Mouse (Mus musculus) embryonic fibroblast, embryonic 13.5 days (primary cell): ENCODE data around the gene Icmt. TPM values are rescaled to one million over a fixed set of nuclear protein-coding genes. Genes with fewer than 3 reads are reported as not detected.

Experiments
- H3K27ac ChIP-seq: 2 replicates; pipeline ENCODE4 v1.5.1; 2012; ENCODE audit warnings: low read length, control low read depth, inconsistent platforms; ENCODE audit not compliant: insufficient read depth
- H3K4me1 ChIP-seq: 2 replicates; pipeline ENCODE4 v1.6.1; 2011; ENCODE audit warnings: low read length; ENCODE audit not compliant: control insufficient read depth, insufficient read depth
- H3K4me3 ChIP-seq: 2 replicates; pipeline ENCODE4 v1.5.1; 2011; ENCODE audit warnings: mild to moderate bottlenecking, control low read depth, low read length; ENCODE audit not compliant: insufficient read depth
- CTCF ChIP-seq: IDR thresholded peaks from 2 replicates; pipeline ENCODE4 v1.5.1; 2011; ENCODE audit warnings: mild to moderate bottlenecking, control low read depth, low read length, moderate library complexity, borderline replicate concordance; ENCODE audit not compliant: insufficient read depth
- POLR2A ChIP-seq: IDR thresholded peaks from 2 replicates; pipeline ENCODE4 v1.6.1; 2011; ENCODE audit warnings: low read depth, mild to moderate bottlenecking, control low read depth, low read length, moderate library complexity
- polyA plus RNA-seq: library from polyadenylated mRNA; stranded (reverse); fragments of >200 nt; gene quantifications from 2 replicates; pipeline ENCODE4 v1.2.4, GENCODE M21; 2011; ENCODE audit warnings: low read depth; ENCODE audit not compliant: missing spikeins, insufficient read length

Gene Icmt
- polyA plus RNA-seq, 1 experiment: 34.2 TPM

DNA sequence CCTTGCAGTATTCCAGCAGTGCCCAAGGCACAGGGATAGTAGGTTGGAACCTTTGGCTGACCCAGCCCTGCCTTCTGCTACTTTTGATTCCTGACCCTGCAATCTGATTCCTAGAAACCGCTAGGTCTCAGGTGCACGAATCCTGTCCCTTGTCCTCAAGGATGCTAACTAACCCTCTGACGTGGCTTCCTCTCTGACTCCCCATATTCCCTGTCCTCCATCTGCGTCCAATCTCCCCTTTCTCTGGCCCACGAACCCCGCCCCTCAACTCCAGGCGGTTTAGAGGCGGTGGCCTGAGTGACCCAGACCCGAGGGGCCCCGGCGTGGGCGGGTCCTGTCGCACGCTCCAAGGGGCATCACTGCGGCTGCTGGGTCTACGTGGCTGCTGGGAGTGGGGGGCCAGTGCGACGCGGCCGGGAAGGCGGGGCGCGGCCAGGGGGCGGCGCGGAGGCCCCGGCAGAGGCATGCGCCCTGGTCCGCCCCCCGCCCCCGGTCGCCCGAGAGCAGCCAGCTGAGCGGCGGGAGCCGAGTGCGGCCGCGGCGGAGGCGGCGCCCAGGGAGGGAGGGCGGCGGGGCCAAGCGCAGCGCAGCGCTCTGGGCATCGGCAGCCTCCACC, 23.3 kb upstream of the Icmt start, which contains the start of gene Gpr153:
Gpr153 (plus strand) TSS at position 612 of the 616 bp plus-strand sequence.
- Histone ChIP-seq H3K27ac (peak within 1 kb of the TSS; percentile 92), H3K4me3 (peak within 1 kb of the TSS; percentile 75), H3K4me1 (peaks cover 13% of the 10 kb centered on the region)
- TF ChIP-seq CTCF (no peak), POLR2A (peak; percentile 56)

DNA sequence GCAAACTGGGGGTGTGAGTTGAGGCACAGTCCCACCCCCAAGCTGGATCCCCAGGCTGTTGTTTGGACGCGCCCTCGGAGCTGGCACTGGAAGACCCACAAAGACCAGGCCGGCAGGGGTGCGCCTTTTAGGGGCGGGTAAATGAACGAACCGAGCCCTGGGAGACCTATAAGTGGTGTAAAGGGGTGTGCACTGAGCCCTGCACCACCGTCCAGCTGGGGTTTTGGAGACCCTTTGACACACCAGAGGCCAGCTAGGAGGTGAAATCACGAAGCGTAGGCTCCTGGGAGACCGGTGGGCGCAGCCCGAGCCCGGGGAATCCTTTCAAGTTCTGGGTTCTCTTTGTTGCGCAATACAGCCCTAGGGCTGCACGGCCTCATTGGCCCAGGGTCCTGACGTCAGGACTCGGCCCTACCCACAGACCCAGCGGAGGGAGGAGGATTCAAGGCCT, 22.3 kb upstream of the Icmt start:
- Histone ChIP-seq H3K4me1 (peaks cover 13% of the 10 kb centered on the region), H3K27ac (peak overlapping the region; percentile 92), H3K4me3 (peak overlapping the region; percentile 75)
- TF ChIP-seq CTCF (no peak), POLR2A (peak; percentile 70; the same call in 1 of the 2 replicates)

DNA sequence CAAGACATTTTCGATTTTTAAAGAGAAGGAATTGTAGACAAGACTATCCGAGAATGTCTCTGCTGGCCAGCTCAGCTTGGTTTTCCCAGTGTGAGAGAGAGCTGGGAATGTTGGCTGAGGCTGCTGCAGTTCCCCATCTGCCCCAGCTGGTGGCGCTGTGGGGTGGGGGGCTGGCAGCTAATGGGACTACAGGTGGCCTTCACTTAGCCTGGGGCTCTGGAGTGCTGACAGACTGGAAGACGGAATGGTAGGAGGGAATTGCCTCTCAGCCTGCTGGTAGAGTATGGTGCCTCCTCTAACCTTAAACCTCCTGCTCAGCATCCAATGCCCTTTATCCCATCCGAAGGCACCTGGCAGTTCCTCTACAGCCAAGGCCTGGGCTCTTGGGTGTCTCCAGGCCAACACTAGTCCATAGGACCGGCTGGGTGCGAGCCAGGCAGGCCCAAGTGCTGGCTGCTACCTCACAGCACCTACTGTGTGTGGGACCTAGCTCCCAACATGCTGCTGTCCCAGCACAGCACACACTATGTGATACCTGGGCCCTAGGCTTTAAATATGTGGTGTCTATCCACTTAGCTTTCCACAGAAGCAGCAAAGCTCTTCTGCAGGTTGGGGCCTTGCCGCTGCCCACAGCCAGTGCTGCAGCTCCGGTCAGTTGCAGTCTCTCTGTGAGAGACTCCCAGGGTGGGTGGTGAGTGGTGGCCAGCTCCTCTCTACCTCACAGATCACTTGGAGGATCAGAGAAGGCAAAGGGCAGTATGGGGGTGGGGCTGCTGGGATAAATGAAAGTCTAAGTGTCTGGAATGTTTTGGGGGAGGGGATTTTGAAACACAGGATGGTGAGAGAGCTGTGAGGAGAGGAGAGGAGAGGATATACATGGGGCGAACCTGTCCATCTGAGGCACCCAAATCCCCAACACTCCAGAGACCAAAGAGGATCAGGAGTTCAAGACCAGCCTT, 20.4 kb upstream of the Icmt start:
- no peak overlapping the region for H3K27ac ChIP-seq
- no peak for TF ChIP-seq POLR2A
- TF ChIP-seq CTCF: peak; percentile 40; the same call in 1 of the 2 replicates
- no peak overlapping the region for H3K4me3 ChIP-seq
- peaks cover 9% of the 10 kb centered on the region for H3K4me1 ChIP-seq

DNA sequence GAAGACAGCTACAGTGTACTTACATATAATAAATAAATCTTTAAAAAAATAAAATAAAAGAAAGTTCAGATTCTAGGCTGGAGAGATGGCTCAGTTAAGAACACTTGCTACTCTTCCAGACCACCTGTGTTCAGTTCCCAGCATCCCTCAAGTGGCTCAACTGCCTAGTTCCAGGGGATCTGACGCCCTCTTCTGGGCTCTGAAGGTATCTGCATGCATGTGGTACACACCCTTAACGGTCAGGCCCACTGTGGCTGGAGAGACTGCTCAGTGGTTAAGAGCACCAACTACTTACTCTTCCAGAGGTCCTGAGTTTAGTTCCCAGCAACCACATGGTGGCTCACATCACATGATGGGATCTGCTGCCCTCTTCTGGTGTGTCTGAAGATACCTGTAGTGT, 19.1 kb upstream of the Icmt start:
- no peak for TF ChIP-seq CTCF
- TF ChIP-seq POLR2A: no peak
- Histone ChIP-seq H3K4me1 (no peaks in the 10 kb centered on the region), H3K4me3 (no peak overlapping the region), H3K27ac (no peak overlapping the region)

DNA sequence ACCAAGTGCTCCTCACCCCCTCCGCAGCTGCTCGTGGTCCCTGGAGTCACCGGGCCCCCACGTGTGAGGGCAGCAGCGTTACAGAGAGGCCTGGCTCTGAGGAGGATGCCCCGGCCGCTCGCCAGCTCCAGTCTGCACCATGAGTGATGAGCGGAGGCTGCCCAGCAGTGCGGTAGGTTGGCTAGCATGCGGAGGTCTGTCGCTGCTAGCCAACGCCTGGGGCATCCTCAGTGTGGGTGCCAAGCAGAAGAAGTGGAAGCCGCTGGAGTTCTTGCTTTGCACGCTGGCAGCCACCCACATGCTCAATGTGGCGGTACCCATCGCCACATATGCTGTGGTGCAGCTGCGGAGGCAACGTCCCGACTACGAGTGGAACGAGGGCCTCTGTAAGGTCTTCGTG, 18.0 kb upstream of the Icmt start:
- no peak overlapping the region for H3K27ac ChIP-seq
- no peak overlapping the region for H3K4me3 ChIP-seq
- no peaks in the 10 kb centered on the region for H3K4me1 ChIP-seq
- TF ChIP-seq POLR2A (no peak), CTCF (no peak)

DNA sequence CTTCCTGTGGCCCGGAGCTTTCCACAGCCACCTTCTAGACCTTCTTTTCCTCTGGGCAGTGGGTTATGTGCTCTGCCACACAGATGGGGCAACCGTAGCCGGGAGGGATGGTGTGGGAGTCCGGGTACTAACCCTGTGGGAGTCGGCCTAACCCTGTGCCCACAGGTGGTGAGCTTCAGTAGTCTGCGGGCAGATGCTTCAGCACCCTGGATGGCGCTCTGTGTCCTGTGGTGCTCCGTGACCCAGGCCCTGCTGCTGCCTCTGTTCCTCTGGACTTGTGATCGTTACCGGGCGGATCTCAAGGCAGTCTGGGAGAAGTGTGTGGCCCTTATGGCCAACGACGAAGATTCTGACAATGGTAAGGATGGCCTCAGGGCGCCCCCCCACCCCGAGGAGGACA, 15.4 kb upstream of the Icmt start:
- TF ChIP-seq CTCF (no peak), POLR2A (no peak)

DNA sequence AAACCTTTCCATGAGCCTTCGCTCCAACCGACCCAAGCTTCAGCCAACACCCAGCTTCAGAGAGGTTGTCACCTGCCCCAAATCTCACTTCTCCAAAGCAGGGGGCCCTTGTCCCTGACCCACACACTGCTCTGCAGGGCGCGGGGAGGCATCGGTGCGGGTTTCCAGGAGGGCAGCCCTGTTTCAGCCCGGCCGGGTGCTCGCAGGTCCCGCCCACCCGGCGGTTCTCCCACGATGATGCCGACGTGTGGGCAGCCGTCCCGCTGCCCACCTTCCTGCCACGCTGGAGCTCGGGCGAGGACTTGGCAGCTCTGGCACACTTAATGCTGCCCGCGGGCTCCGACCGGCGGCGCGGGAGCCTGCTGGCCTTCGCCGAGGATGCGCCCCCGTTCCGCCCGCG, 14.3 kb upstream of the Icmt start:
- Histone ChIP-seq H3K4me1 (no peaks in the 10 kb centered on the region), H3K4me3 (no peak overlapping the region), H3K27ac (no peak overlapping the region)
- no peak for TF ChIP-seq POLR2A
- no peak for TF ChIP-seq CTCF

More for the DNA sequence above, 15.4 kb upstream of the Icmt start:
- Histone ChIP-seq H3K4me1 (no peaks in the 10 kb centered on the region), H3K4me3 (no peak overlapping the region), H3K27ac (no peak overlapping the region)

DNA sequence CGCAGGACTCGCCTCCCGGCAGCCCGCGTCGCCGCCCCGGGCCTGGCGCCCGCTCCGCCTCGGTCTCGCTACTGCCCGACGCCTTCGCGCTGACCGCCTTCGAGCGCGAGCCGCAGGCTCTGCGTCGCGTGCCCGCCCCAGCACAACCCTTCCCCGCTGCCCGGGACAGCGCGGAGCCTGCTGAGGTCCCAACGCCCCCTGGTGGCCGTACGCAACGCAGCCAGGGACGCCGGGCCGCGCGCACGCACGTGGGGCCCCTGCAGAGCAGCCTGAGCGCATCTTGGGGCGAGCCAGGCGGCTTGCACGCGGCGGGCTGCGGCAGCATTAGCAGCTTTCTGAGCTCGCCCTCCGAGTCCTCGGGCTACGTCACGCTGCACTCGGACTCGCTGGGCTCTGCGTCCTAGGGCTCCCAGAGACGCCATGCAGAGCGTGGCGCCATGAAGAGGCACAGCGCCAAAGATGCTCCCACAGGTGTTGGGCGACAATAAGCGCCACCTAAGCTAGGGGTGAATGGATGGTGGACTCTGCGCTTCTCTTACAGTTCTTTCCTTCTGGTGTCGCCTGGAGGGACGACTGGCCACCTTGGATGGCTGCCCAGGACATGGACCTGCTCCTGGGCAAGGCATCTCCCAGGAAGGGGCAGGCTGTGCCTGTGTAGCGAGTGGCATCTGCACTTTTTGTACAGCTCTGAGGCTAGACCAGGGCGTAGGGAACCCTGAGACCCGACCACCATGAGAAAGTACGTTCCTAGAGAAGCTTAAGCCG, 13.7 kb upstream of the Icmt start:
- H3K4me3 ChIP-seq: no peak overlapping the region

DNA sequence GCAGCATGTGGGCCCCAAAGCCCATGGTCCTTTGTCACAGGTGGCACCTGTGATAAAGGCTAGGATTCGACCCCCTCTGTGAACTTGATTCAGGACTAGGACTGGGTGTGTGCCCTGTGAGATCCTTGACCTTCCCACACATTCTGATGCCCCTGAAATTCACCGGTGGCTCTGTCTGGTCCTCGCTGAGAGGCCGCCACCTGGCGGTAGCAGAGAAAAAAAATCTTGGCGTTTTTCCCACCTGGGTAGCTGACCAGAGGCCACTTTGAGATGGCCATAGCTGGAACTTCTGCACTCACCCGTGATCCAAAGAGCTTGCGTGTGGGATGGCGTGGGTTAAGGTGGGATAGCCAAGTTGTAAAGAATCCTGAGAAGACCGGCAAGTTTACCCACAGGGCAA, 11.5 kb upstream of the Icmt start:
- no peaks in the 10 kb centered on the region for H3K4me1 ChIP-seq
- no peak overlapping the region for H3K27ac ChIP-seq
- no peak overlapping the region for H3K4me3 ChIP-seq
- TF ChIP-seq POLR2A (no peak), CTCF (0 out of 2 replicates have a peak, but pooled peaks have one; percentile 30)

More for the DNA sequence above, 13.7 kb upstream of the Icmt start:
- no peaks in the 10 kb centered on the region for H3K4me1 ChIP-seq
- no peak for TF ChIP-seq POLR2A
- peak; percentile 83 for TF ChIP-seq CTCF
- H3K27ac ChIP-seq: no peak overlapping the region
